Mouse (Mus musculus): ENCODE measurements at regions not wholly inside any gene's neighbourhood (a gene's known extent, or its start where the extent isn't known, plus 50 kb on each side); places are given as distances from the start of the nearest gene placed in this dataset.

GRCm38 (mm10) chr16:71622664-71623063 lies 685.4 kb upstream of the Robo1 start:
- no peak for TF ChIP-seq GATA4 (IDR thresholded peaks at IDR 0.05; ENCODE audit: insufficient replicate concordance, low read length)

- no peak for TF ChIP-seq GATA4 (IDR thresholded peaks at IDR 0.05; ENCODE audit: insufficient replicate concordance, low read length)
Observed at GRCm38 (mm10) chr16:71640361-71640760, 667.7 kb upstream of the Robo1 start.

GRCm38 (mm10) chr16:71643223-71643622 lies 664.9 kb upstream of the Robo1 start:
- no peak for TF ChIP-seq GATA4 (IDR thresholded peaks at IDR 0.05; ENCODE audit: insufficient replicate concordance, low read length)

- no peak for TF ChIP-seq GATA4 (IDR thresholded peaks at IDR 0.05; ENCODE audit: insufficient replicate concordance, low read length)
Observed at GRCm38 (mm10) chr16:71678075-71678701, 629.9 kb upstream of the Robo1 start.

GRCm38 (mm10) chr16:71693464-71693863 lies 614.6 kb upstream of the Robo1 start:
- no peak for TF ChIP-seq GATA4 (IDR thresholded peaks at IDR 0.05; ENCODE audit: insufficient replicate concordance, low read length)

- no peak for TF ChIP-seq GATA4 (IDR thresholded peaks at IDR 0.05; ENCODE audit: insufficient replicate concordance, low read length)
Observed at GRCm38 (mm10) chr16:71705846-71706245, 602.3 kb upstream of the Robo1 start.

GRCm38 (mm10) chr16:71709684-71710083 lies 598.4 kb upstream of the Robo1 start:
- TF ChIP-seq GATA4 (IDR thresholded peaks at IDR 0.05; ENCODE audit: insufficient replicate concordance, low read length) = no peak

GRCm38 (mm10) chr16:71711879-71712278 lies 596.2 kb upstream of the Robo1 start:
- no peak for TF ChIP-seq GATA4 (IDR thresholded peaks at IDR 0.05; ENCODE audit: insufficient replicate concordance, low read length)

- TF ChIP-seq GATA4 (IDR thresholded peaks at IDR 0.05; ENCODE audit: insufficient replicate concordance, low read length) = no peak
Observed at GRCm38 (mm10) chr16:71717207-71717606, 590.9 kb upstream of the Robo1 start.

GRCm38 (mm10) chr16:71724898-71725297 lies 583.2 kb upstream of the Robo1 start:
- no peak for TF ChIP-seq GATA4 (IDR thresholded peaks at IDR 0.05; ENCODE audit: insufficient replicate concordance, low read length)

GRCm38 (mm10) chr16:71737941-71738340 lies 570.2 kb upstream of the Robo1 start:
- TF ChIP-seq GATA4 (IDR thresholded peaks at IDR 0.05; ENCODE audit: insufficient replicate concordance, low read length) = no peak

- peak; percentile 87; the same call in 1 of the 2 replicates for TF ChIP-seq GATA4 (IDR thresholded peaks at IDR 0.05; ENCODE audit: insufficient replicate concordance, low read length)
Observed at GRCm38 (mm10) chr16:71739104-71739503, 569.0 kb upstream of the Robo1 start.

- no peak for TF ChIP-seq GATA4 (IDR thresholded peaks at IDR 0.05; ENCODE audit: insufficient replicate concordance, low read length)
Observed at GRCm38 (mm10) chr16:71780945-71781344, 527.2 kb upstream of the Robo1 start.

GRCm38 (mm10) chr16:71812840-71813239 lies 495.3 kb upstream of the Robo1 start:
- TF ChIP-seq GATA4 (IDR thresholded peaks at IDR 0.05; ENCODE audit: insufficient replicate concordance, low read length) = no peak

GRCm38 (mm10) chr16:71835325-71835724 lies 472.8 kb upstream of the Robo1 start:
- TF ChIP-seq GATA4 (IDR thresholded peaks at IDR 0.05; ENCODE audit: insufficient replicate concordance, low read length) = no peak

- no peak for TF ChIP-seq GATA4 (IDR thresholded peaks at IDR 0.05; ENCODE audit: insufficient replicate concordance, low read length)
Observed at GRCm38 (mm10) chr16:71850097-71850496, 458.0 kb upstream of the Robo1 start.

GRCm38 (mm10) chr16:71851590-71852190 lies 456.4 kb upstream of the Robo1 start:
- TF ChIP-seq GATA4 (IDR thresholded peaks at IDR 0.05; ENCODE audit: insufficient replicate concordance, low read length) = no peak

All from liver, adult (tissue).